In genomic region chr1:139379621-139379984, GRCm38 (mm10) we compare ENCODE assay signal across 13 mouse cellular contexts. TPM values are rescaled to one million over a fixed set of nuclear protein-coding genes. Genes with fewer than 3 reads are reported as not detected.
DNase-seq lines count a peak whose midpoint lies in the region; ATAC-seq lines count a peak whose summit lies in the region.
"Had no signal": no experiment of that assay in that cellular context is flagged by ENCODE, and none has a peak within 500 bp of the region (broad histone marks: within the 10 kb centered on the region; RNA-seq: fewer than 3 reads in every experiment).

No protein-coding gene starts in this region.

- peaks cover 14% of the 10 kb centered on the region; the same call in 1 of the 2 replicates for H3K4me1 ChIP-seq in heart, embryonic 15.5 days (replicated peaks)
- peaks cover 18% of the 10 kb centered on the region for H3K4me1 ChIP-seq in midbrain, embryonic 12.5 days
- H3K4me1 ChIP-seq in midbrain, embryonic 15.5 days, result peaks cover 17% of the 10 kb centered on the region
- H3K4me1 ChIP-seq in hindbrain, embryonic 14.5 days (replicated peaks; ENCODE audit: control insufficient read depth, insufficient read depth, low read length), result peaks cover 15% of the 10 kb centered on the region

- no peaks in the 10 kb centered on the region for H3K9me3 ChIP-seq in heart, embryonic 15.5 days (replicated peaks)
- no peaks in the 10 kb centered on the region for H3K9me3 ChIP-seq in midbrain, embryonic 12.5 days
- no peaks in the 10 kb centered on the region for H3K9me3 ChIP-seq in midbrain, embryonic 15.5 days
- H3K9me3 ChIP-seq in hindbrain, embryonic 14.5 days (ENCODE audit: control insufficient read depth, low read length), result no peaks in the 10 kb centered on the region
- H3K9me3 ChIP-seq: limb, embryonic 13.5 days had no signal

- H3K9ac ChIP-seq in heart, embryonic 15.5 days, result no peak overlapping the region
- H3K9ac ChIP-seq in midbrain, embryonic 12.5 days (replicated peaks), result no peak overlapping the region
- H3K9ac ChIP-seq in midbrain, embryonic 15.5 days, result no peak overlapping the region
- H3K9ac ChIP-seq in hindbrain, embryonic 14.5 days, result no peak overlapping the region
- H3K9ac ChIP-seq: limb, embryonic 13.5 days had no signal

- peak; percentile 69; the same call in 1 of the 2 replicates for ATAC-seq in heart, embryonic 15.5 days (replicated peaks; ENCODE audit: insufficient number of reproducible peaks, insufficient read depth, low FRiP score, low read depth)
- no peak for ATAC-seq in midbrain, embryonic 12.5 days (ENCODE audit: low FRiP score, low read depth)
- ATAC-seq in midbrain, embryonic 15.5 days (replicated peaks), result no peak
- peak; percentile 14; the same call in 1 of the 2 replicates for ATAC-seq in hindbrain, embryonic 14.5 days (ENCODE audit: low FRiP score)
- ATAC-seq in megakaryocyte progenitor cell, adult 5-6 weeks (replicated peaks; ENCODE audit: poor library complexity), result peak; percentile 17; the same call in 1 of the 2 replicates
- ATAC-seq in inflammation-experienced regulatory T-cells, adult 6 months, result no peak

- H3K4me3 ChIP-seq in heart, embryonic 15.5 days, result no peak overlapping the region
- no peak overlapping the region for H3K4me3 ChIP-seq in midbrain, embryonic 12.5 days
- H3K4me3 ChIP-seq in midbrain, embryonic 15.5 days, result no peak overlapping the region
- no peak overlapping the region for H3K4me3 ChIP-seq in hindbrain, embryonic 14.5 days (replicated peaks; ENCODE audit: low read length)
- H3K4me3 ChIP-seq: layer of hippocampus, adult 2 months; limb, embryonic 13.5 days had no signal

- no peaks in the 10 kb centered on the region for H3K27me3 ChIP-seq in heart, embryonic 15.5 days
- peaks cover 7% of the 10 kb centered on the region; the same call in 1 of the 2 replicates for H3K27me3 ChIP-seq in midbrain, embryonic 12.5 days
- H3K27me3 ChIP-seq in midbrain, embryonic 15.5 days (replicated peaks), result no peaks in the 10 kb centered on the region
- H3K27me3 ChIP-seq in hindbrain, embryonic 14.5 days (ENCODE audit: control insufficient read depth, insufficient read depth, low read length), result no peaks in the 10 kb centered on the region
- H3K27me3 ChIP-seq: limb, embryonic 13.5 days had no signal

- no peak for DNase-seq in heart, adult 9 months (ENCODE audit: low spot score in 2 of 2)
- DNase-seq in hindbrain, embryonic 14.5 days (ENCODE audit: low spot score), result no peak
- DNase-seq: right cerebral cortex, postnatal 14 days had no signal

- no peak overlapping the region for H3K27ac ChIP-seq in heart, embryonic 15.5 days
- H3K27ac ChIP-seq in midbrain, embryonic 12.5 days (replicated peaks), result no peak overlapping the region
- H3K27ac ChIP-seq in midbrain, embryonic 15.5 days, result no peak overlapping the region
- H3K27ac ChIP-seq in hindbrain, embryonic 14.5 days, result no peak overlapping the region
- H3K27ac ChIP-seq: layer of hippocampus, adult 2 months; limb, embryonic 13.5 days had no signal

- peak overlapping the region; percentile 41 for H3K4me2 ChIP-seq in heart, embryonic 15.5 days
- 0 out of 2 replicates have a peak overlapping the region, but pooled peaks have one; percentile 5 for H3K4me2 ChIP-seq in midbrain, embryonic 12.5 days (replicated peaks)
- no peak overlapping the region for H3K4me2 ChIP-seq in midbrain, embryonic 15.5 days
- no peak overlapping the region for H3K4me2 ChIP-seq in hindbrain, embryonic 14.5 days (replicated peaks)
- H3K4me2 ChIP-seq: limb, embryonic 13.5 days had no signal

- 15% methylated on average over 4 of the region's 4 CpGs for WGBS in heart, embryonic 15.5 days
- WGBS in midbrain, embryonic 12.5 days, result 31% methylated on average over 4 of the region's 4 CpGs
- 41% methylated on average over 4 of the region's 4 CpGs for WGBS in midbrain, embryonic 15.5 days
- 26% methylated on average over 4 of the region's 4 CpGs for WGBS in hindbrain, embryonic 14.5 days

- H3K36me3 ChIP-seq in heart, embryonic 15.5 days, result no peaks in the 10 kb centered on the region
- no peaks in the 10 kb centered on the region for H3K36me3 ChIP-seq in midbrain, embryonic 12.5 days
- H3K36me3 ChIP-seq in midbrain, embryonic 15.5 days (replicated peaks), result no peaks in the 10 kb centered on the region
- no peaks in the 10 kb centered on the region for H3K36me3 ChIP-seq in hindbrain, embryonic 14.5 days (replicated peaks; ENCODE audit: control insufficient read depth, insufficient read depth)
- H3K36me3 ChIP-seq: limb, embryonic 13.5 days had no signal

RNA-seq across cellular contexts. Expression of gene Crb1, which starts 2.7 kb away (rescaled TPM):
- 0.04 and 0.09 TPM in 2 replicates for polyA plus RNA-seq in heart, embryonic 15.5 days (2015; fragmentation: Nextera tagmentation; extraction: Ambion mirVana)
- 3.5 and 4.0 TPM in 2 replicates for polyA plus RNA-seq in midbrain, embryonic 12.5 days (2016; fragmentation: Nextera tagmentation; extraction: Ambion mirVana)
- polyA plus RNA-seq in midbrain, embryonic 15.5 days (2015; fragmentation: Nextera tagmentation; extraction: Ambion mirVana), result 2.4 and 3.0 TPM in 2 replicates
- polyA plus RNA-seq in hindbrain, embryonic 14.5 days (2014; fragmentation: Nextera tagmentation; extraction: Ambion mirVana), result 1.2 and 2.0 TPM in 2 replicates
- total RNA-seq in megakaryocyte progenitor cell, adult 5-6 weeks (2015), result not detected in 2 replicates
- not detected in 2 replicates for total RNA-seq in megakaryocyte progenitor cell, adult 5-6 weeks (2017)
- not detected for polyA plus RNA-seq in inflammation-experienced regulatory T-cells, adult 6 months (2017; shearing (Covaris generic))
- total RNA-seq: gastrocnemius, adult 8-10 months; megakaryocyte-erythroid progenitor cell, adult 5-6 weeks; neutrophil, adult 5-6 weeks had no signal

RNA-seq across cellular contexts. Expression of gene Zbtb41, which starts 42.5 kb away (rescaled TPM):
- 6.5 and 6.9 TPM in 2 replicates for polyA plus RNA-seq in heart, embryonic 15.5 days (2015; fragmentation: Nextera tagmentation; extraction: Ambion mirVana)
- 22.9 and 29.3 TPM in 2 replicates for polyA plus RNA-seq in midbrain, embryonic 12.5 days (2016; fragmentation: Nextera tagmentation; extraction: Ambion mirVana)
- 18.3 and 18.7 TPM in 2 replicates for polyA plus RNA-seq in midbrain, embryonic 15.5 days (2015; fragmentation: Nextera tagmentation; extraction: Ambion mirVana)
- 25.5 and 29.5 TPM in 2 replicates for polyA plus RNA-seq in hindbrain, embryonic 14.5 days (2014; fragmentation: Nextera tagmentation; extraction: Ambion mirVana)
- 12.0 and 14.5 TPM in 2 replicates for total RNA-seq in megakaryocyte progenitor cell, adult 5-6 weeks (2015)
- 18.2 and 18.8 TPM in 2 replicates for total RNA-seq in megakaryocyte progenitor cell, adult 5-6 weeks (2017)
- 1 to 10 TPM; 4.3 to 7.2 (median 4.8) TPM for polyA plus RNA-seq in inflammation-experienced regulatory T-cells, adult 6 months (2017; shearing (Covaris generic))

Comparison
In these comparisons a context has a peak if more than half of its experiments do, and no peak if none do; other contexts are left out.
1. H3K4me2 ChIP-seq: peak in heart, embryonic 15.5 days (single experiment) and midbrain, embryonic 12.5 days (single experiment); none in midbrain, embryonic 15.5 days (single experiment) and hindbrain, embryonic 14.5 days (single experiment).
2. ATAC-seq: peak in heart, embryonic 15.5 days (single experiment), hindbrain, embryonic 14.5 days (single experiment) and megakaryocyte progenitor cell, adult 5-6 weeks (single experiment); none in midbrain, embryonic 12.5 days (single experiment), midbrain, embryonic 15.5 days (single experiment) and inflammation-experienced regulatory T-cells, adult 6 months (single experiment).